Mouse (Mus musculus) forebrain, embryonic 15.5 days (tissue): ENCODE measurements around the gene Il21. TPM values are rescaled to one million over a fixed set of nuclear protein-coding genes. Genes with fewer than 3 reads are reported as not detected.

ENCODE experiments used
- ATAC-seq: fragments of 200-750 bp; cut with Nextera tagmentation; replicated peaks from 2 replicates; pipeline ENCODE4 v1.8.0; 2017; ENCODE audit warnings: mild to moderate bottlenecking, moderate TSS enrichment, moderate library complexity
- H3K27ac ChIP-seq: fragments of 300-500 bp; sonication (generic); replicated peaks from 2 replicates; pipeline ENCODE4 v1.5.1; 2015; ENCODE audit warnings: mild to moderate bottlenecking, inconsistent platforms
- H3K27me3 ChIP-seq: fragments of 300-500 bp; sonication (generic); 2 replicates; pipeline ENCODE4 v1.6.1; 2015; ENCODE audit warnings: inconsistent platforms
- H3K36me3 ChIP-seq: fragments of 300-500 bp; sonication (generic); 2 replicates; pipeline ENCODE4 v1.6.1; 2015; ENCODE audit warnings: mild to moderate bottlenecking, inconsistent platforms
- H3K4me1 ChIP-seq: fragments of 300-500 bp; sonication (generic); 2 replicates; pipeline ENCODE4 v1.6.1; 2015; ENCODE audit warnings: inconsistent platforms
- H3K4me2 ChIP-seq: fragments of 300-500 bp; sonication (generic); replicated peaks from 2 replicates; pipeline ENCODE4 v1.6.1; 2015; ENCODE audit warnings: mild to moderate bottlenecking, inconsistent platforms
- H3K4me3 ChIP-seq: fragments of 300-500 bp; sonication (generic); 2 replicates; pipeline ENCODE4 v1.5.1; 2015; ENCODE audit warnings: mild to moderate bottlenecking, inconsistent platforms
- H3K9ac ChIP-seq: fragments of 300-500 bp; sonication (generic); replicated peaks from 2 replicates; pipeline ENCODE4 v1.6.1; 2015; ENCODE audit warnings: mild to moderate bottlenecking, inconsistent platforms
- H3K9me3 ChIP-seq: fragments of 300-500 bp; sonication (generic); 2 replicates; pipeline ENCODE4 v1.6.1; 2016; ENCODE audit warnings: inconsistent platforms
- WGBS: fragments of 180-500 bp; shearing (Covaris S2); methylation state at CpG from one replicate; pipeline ENCODE4 v1.1.7; 2015; ENCODE audit warnings: mixed read lengths; 5-methylcytosine and 5-hydroxymethylcytosine counted together
- polyA plus RNA-seq: library from polyadenylated mRNA; unstranded; fragments of >200 nt; fragmentation: Nextera tagmentation; extraction: Ambion mirVana; gene quantifications from 2 replicates; pipeline ENCODE4 v1.2.1, GENCODE M21; 2015

Gene Il21
- polyA plus RNA-seq, 1 experiment from 2014 or later: not detected

GRCm38 (mm10) chr3:37229082-37229829 is 3.2 kb downstream of the Il21 start:
- Histone ChIP-seq H3K27ac (no peak overlapping the region), H3K9me3 (no peaks in the 10 kb centered on the region), H3K27me3 (no peaks in the 10 kb centered on the region), H3K36me3 (no peaks in the 10 kb centered on the region), H3K4me2 (no peak overlapping the region), H3K4me3 (no peak overlapping the region), H3K4me1 (no peaks in the 10 kb centered on the region), H3K9ac (no peak overlapping the region)
- no peak for ATAC-seq
- WGBS: 57% methylated on average over 11 of the region's 11 CpGs

- ATAC-seq: no peak
- H3K27ac ChIP-seq: no peak overlapping the region
- no peaks in the 10 kb centered on the region for H3K9me3 ChIP-seq
- no peaks in the 10 kb centered on the region for H3K4me1 ChIP-seq
- H3K36me3 ChIP-seq: no peaks in the 10 kb centered on the region
- H3K9ac ChIP-seq: no peak overlapping the region
- no peaks in the 10 kb centered on the region for H3K27me3 ChIP-seq
- 92% methylated on average over 13 of the region's 13 CpGs for WGBS
- H3K4me2 ChIP-seq: no peak overlapping the region
- no peak overlapping the region for H3K4me3 ChIP-seq
These were observed 7.3 kb downstream of the Il21 start for GRCm38 (mm10) chr3:37225124-37225523.

DNA sequence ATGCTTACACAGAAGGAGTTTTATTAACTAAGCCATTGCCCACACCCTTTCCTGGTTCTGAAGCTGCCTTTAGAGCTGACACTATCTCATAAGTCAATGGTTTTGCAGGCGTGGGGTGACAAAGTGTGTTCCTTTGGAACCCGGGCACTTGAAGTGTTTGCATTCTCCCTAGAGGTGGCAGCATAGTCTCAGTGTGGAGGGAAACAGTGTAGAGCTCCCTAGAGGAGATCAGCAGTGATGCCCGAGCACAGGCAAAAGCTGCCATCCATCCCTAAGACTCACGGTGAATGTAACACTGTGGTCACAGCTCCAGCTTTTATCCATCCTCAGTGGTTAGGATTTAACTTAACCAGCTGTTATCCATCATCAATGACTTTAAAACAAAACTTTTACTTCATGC is 13.4 kb downstream of the Il21 start:
- no peaks in the 10 kb centered on the region for H3K36me3 ChIP-seq
- peak; percentile 81 for ATAC-seq
- H3K9me3 ChIP-seq: no peaks in the 10 kb centered on the region
- no peak overlapping the region for H3K27ac ChIP-seq
- no peaks in the 10 kb centered on the region for H3K27me3 ChIP-seq
- H3K9ac ChIP-seq: no peak overlapping the region
- no peaks in the 10 kb centered on the region for H3K4me1 ChIP-seq
- no peak overlapping the region for H3K4me2 ChIP-seq
- H3K4me3 ChIP-seq: no peak overlapping the region
- WGBS: 37% methylated on average over 4 of the region's 4 CpGs

GRCm38 (mm10) chr3:37205226-37205800 is 27.1 kb downstream of the Il21 start:
- Histone ChIP-seq H3K27ac (no peak overlapping the region), H3K9ac (no peak overlapping the region), H3K27me3 (no peaks in the 10 kb centered on the region), H3K36me3 (no peaks in the 10 kb centered on the region), H3K4me2 (no peak overlapping the region), H3K4me3 (no peak overlapping the region), H3K4me1 (0 out of 2 replicates have a peak, but pooled peaks cover 3% of the 10 kb centered on the region), H3K9me3 (no peaks in the 10 kb centered on the region)
- no peak for ATAC-seq
- WGBS: 84% methylated on average over 8 of the region's 8 CpGs

GRCm38 (mm10) chr3:37204556-37204955 is 27.9 kb downstream of the Il21 start:
- Histone ChIP-seq H3K27ac (no peak overlapping the region), H3K36me3 (no peaks in the 10 kb centered on the region), H3K4me1 (0 out of 2 replicates have a peak, but pooled peaks cover 3% of the 10 kb centered on the region), H3K27me3 (no peaks in the 10 kb centered on the region), H3K4me2 (peak overlapping the region; percentile 89), H3K9ac (peak overlapping the region; percentile 60), H3K9me3 (no peaks in the 10 kb centered on the region), H3K4me3 (peak overlapping the region; percentile 52)
- 24% methylated on average over 6 of the region's 6 CpGs for WGBS
- peak; percentile 54; the same call in 1 of the 2 replicates for ATAC-seq

DNA sequence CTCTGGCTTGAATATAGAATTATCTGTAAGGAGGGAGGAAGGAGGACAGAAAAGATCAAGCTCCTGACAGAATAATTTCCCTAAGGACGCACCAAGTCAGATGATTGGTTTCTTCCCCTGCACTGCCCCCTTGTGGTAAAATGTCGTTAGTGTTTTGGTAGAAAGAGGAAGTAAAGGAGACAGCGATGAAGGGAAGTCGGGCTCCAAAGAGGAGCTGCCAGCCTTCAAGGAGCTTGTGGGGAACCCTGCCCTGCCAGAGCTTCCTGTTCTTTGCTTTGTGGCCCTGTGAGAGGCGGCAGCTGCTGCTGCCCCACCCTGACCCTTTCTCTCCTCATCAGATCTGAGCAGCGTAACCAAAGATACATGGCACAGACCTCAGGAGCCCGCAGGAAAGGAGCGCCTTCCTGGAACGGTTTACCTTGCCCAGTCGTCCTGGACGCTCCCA is 28.4 kb downstream of the Il21 start:
- Histone ChIP-seq H3K4me1 (0 out of 2 replicates have a peak, but pooled peaks cover 3% of the 10 kb centered on the region), H3K27me3 (no peaks in the 10 kb centered on the region), H3K4me2 (peak overlapping the region; percentile 89), H3K36me3 (no peaks in the 10 kb centered on the region), H3K9ac (peak overlapping the region; percentile 60), H3K9me3 (no peaks in the 10 kb centered on the region), H3K27ac (no peak overlapping the region), H3K4me3 (peak overlapping the region; percentile 52)
- ATAC-seq: peak; percentile 85
- whole genome bisulfite sequencing: 2% methylated on average over 11 of the region's 11 CpGs

DNA sequence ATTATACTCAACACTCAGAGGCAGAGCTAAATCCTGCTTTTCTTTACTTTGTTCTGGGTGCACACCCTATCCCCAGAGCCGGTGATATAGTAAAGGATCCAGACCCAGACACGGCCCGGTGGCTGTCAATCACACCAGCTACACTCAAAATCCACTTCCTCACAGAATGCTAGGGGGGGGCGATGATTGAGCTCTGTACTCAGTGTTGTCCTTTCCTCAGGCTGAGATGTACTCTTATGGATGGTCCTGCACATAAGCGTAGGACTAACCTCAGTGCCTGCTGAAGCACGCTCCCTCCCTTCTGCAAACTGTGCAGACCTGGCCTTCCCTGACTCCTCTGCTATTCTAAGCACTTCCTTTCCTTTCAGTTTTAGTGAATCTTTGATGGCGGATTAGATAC is 29.6 kb downstream of the Il21 start:
- no peaks in the 10 kb centered on the region for H3K27me3 ChIP-seq
- H3K4me3 ChIP-seq: no peak overlapping the region
- no peaks in the 10 kb centered on the region for H3K36me3 ChIP-seq
- WGBS: 65% methylated on average over 7 of the region's 7 CpGs
- no peak overlapping the region for H3K4me2 ChIP-seq
- no peak for ATAC-seq
- 0 out of 2 replicates have a peak, but pooled peaks cover 3% of the 10 kb centered on the region for H3K4me1 ChIP-seq
- no peaks in the 10 kb centered on the region for H3K9me3 ChIP-seq
- H3K27ac ChIP-seq: no peak overlapping the region
- no peak overlapping the region for H3K9ac ChIP-seq

- H3K27ac ChIP-seq: no peak overlapping the region
- H3K9me3 ChIP-seq: no peaks in the 10 kb centered on the region
- no peaks in the 10 kb centered on the region for H3K27me3 ChIP-seq
- WGBS: 59% methylated on average over 6 of the region's 6 CpGs
- no peak overlapping the region for H3K4me3 ChIP-seq
- no peaks in the 10 kb centered on the region for H3K36me3 ChIP-seq
- H3K4me2 ChIP-seq: no peak overlapping the region
- no peak for ATAC-seq
- no peak overlapping the region for H3K9ac ChIP-seq
- 0 out of 2 replicates have a peak, but pooled peaks cover 3% of the 10 kb centered on the region for H3K4me1 ChIP-seq
These were observed 31.1 kb downstream of the Il21 start for GRCm38 (mm10) chr3:37201122-37201916.

DNA sequence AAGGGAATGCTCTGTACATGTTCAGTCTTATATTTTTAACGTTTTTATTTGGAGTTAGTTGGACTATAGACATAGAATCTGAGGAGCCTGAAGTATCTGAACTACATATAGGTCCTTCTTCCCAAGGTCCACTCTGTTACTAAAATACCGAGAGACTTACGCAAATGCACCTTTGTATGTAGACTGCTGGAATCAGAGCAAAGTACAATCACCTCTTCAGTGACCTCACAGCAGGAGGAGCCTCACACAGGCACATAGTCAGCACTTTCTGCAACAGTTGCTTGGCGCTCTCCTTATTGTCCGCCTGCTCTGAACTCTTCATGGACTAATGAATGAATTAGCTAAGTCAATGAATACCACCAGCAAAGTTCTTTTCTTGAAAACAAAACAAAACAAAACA is 34.1 kb downstream of the Il21 start:
- Histone ChIP-seq H3K9ac (no peak overlapping the region), H3K4me1 (0 out of 2 replicates have a peak, but pooled peaks cover 3% of the 10 kb centered on the region), H3K36me3 (no peaks in the 10 kb centered on the region), H3K4me2 (no peak overlapping the region), H3K4me3 (no peak overlapping the region), H3K27me3 (no peaks in the 10 kb centered on the region), H3K9me3 (no peaks in the 10 kb centered on the region), H3K27ac (no peak overlapping the region)
- no peak for ATAC-seq
- WGBS: 70% methylated on average over 5 of the region's 5 CpGs

DNA sequence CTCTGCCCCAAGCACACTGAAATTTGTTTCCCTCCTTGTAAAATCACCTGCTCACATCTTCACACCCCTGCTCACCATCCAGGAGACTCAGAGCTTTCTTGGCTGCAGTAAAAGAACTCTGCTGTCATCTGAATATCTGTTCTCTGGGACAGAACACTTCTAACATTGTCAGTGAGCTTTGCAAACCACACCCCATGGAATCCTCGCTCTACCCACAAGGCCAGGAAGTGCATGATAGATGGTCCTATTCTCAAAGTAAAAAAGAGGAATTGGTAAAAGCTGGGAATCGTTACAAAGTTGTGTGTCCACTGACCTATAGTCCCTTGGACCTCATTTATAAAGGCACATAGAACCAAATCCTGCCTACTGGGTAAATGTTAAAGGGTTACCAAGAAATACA is 40.5 kb downstream of the Il21 start:
- Histone ChIP-seq H3K9ac (no peak overlapping the region), H3K4me2 (no peak overlapping the region), H3K27me3 (no peaks in the 10 kb centered on the region), H3K36me3 (no peaks in the 10 kb centered on the region), H3K4me3 (no peak overlapping the region), H3K4me1 (no peaks in the 10 kb centered on the region), H3K27ac (no peak overlapping the region), H3K9me3 (no peaks in the 10 kb centered on the region)
- no peak for ATAC-seq
- WGBS: 86% methylated on average over 2 of the region's 2 CpGs

- Histone ChIP-seq H3K27ac (no peak overlapping the region), H3K4me3 (no peak overlapping the region), H3K36me3 (no peaks in the 10 kb centered on the region), H3K4me2 (no peak overlapping the region), H3K27me3 (no peaks in the 10 kb centered on the region), H3K4me1 (peaks cover 19% of the 10 kb centered on the region), H3K9ac (no peak overlapping the region), H3K9me3 (no peaks in the 10 kb centered on the region)
- ATAC-seq: no peak
- 100% methylated on average over 1 of the region's 1 CpGs for WGBS
These were observed 46.9 kb downstream of the Il21 start for GRCm38 (mm10) chr3:37185534-37185933.
